ENCODE assay signal across 12 mouse cellular contexts in the genomic region with DNA sequence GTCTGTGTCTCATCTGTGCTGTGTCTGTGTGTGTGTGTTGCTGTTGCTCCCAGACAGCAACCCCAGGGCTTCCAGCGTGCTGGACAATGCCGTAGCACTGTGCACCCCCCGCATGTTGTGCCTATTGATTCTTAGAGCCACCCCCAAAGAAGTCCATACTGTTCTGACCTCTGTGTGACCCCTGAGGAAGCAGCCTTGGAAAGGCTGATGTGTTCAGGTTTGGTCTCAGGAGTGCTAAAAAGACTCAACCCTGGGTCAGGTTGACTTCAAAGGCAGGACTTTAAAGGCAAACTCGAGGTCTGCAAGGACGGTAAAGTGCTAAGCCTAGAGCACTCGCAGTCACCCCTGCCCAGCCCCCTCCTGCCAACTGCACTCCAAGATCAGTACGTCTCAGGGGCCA. TPM values are rescaled to one million over a fixed set of nuclear protein-coding genes. Genes with fewer than 3 reads are reported as not detected.
DNase-seq lines count a peak whose midpoint lies in the region; ATAC-seq and TF ChIP-seq lines count a peak whose summit lies in the region.
"Had no signal": no experiment of that assay in that cellular context is flagged by ENCODE, and none has a peak within 500 bp of the region (broad histone marks: within the 10 kb centered on the region; RNA-seq: fewer than 3 reads in every experiment).

No protein-coding gene starts in this region.

- intact Hi-C loops in heart, postnatal 36 days (cut with DNase I), result no loop called here

- peak overlapping the region; percentile 54; the same call in 1 of the 2 replicates for H3K27ac ChIP-seq in heart, embryonic 10.5 days
- peak overlapping the region; percentile 98 for H3K27ac ChIP-seq in liver, adult 2 months (replicated peaks; ENCODE audit: insufficient read depth, low read depth, low read length)
- H3K27ac ChIP-seq in liver, embryonic 16.5 days (ENCODE audit: low read length), result peak overlapping the region; percentile 43
- H3K27ac ChIP-seq: embryonic facial prominence, embryonic 12.5 days; macrophage had no signal

- H3K4me3 ChIP-seq in heart, embryonic 10.5 days, result no peak overlapping the region
- peak overlapping the region; percentile 78 for H3K4me3 ChIP-seq in liver, adult 2 months (ENCODE audit: insufficient read depth, low read depth, low read length)
- H3K4me3 ChIP-seq in liver, embryonic 16.5 days (ENCODE audit: low read depth, low read length), result no peak overlapping the region
- H3K4me3 ChIP-seq: embryonic facial prominence, embryonic 12.5 days had no signal

- peak overlapping the region; percentile 96 for H3K9ac ChIP-seq in liver, adult 2 months (ENCODE audit: low read depth, low read length)
- H3K9ac ChIP-seq in liver, embryonic 16.5 days (ENCODE audit: low read depth, low read length), result peak overlapping the region; percentile 51
- H3K9ac ChIP-seq: embryonic facial prominence, embryonic 12.5 days had no signal

- no peaks in the 10 kb centered on the region for H3K9me3 ChIP-seq in heart, embryonic 10.5 days
- H3K9me3 ChIP-seq in liver, embryonic 16.5 days (replicated peaks; ENCODE audit: control insufficient read depth, low read length), result no peaks in the 10 kb centered on the region
- H3K9me3 ChIP-seq: embryonic facial prominence, embryonic 12.5 days had no signal

- 0 out of 2 replicates have a peak, but pooled peaks cover 9% of the 10 kb centered on the region for H3K36me3 ChIP-seq in heart, embryonic 10.5 days
- H3K36me3 ChIP-seq in liver, adult 2 months (ENCODE audit: control insufficient read depth, insufficient read depth, low read length), result no peaks in the 10 kb centered on the region; the same call in 1 of the 2 replicates
- H3K36me3 ChIP-seq in liver, embryonic 16.5 days (ENCODE audit: control insufficient read depth, insufficient read depth), result no peaks in the 10 kb centered on the region

- no peaks in the 10 kb centered on the region for H3K27me3 ChIP-seq in heart, embryonic 10.5 days (ENCODE audit: insufficient read depth, poor library complexity, severe bottlenecking)
- H3K27me3 ChIP-seq in liver, adult 2 months (ENCODE audit: control insufficient read depth, insufficient read depth, low read length), result no peaks in the 10 kb centered on the region
- no peaks in the 10 kb centered on the region for H3K27me3 ChIP-seq in liver, embryonic 16.5 days (ENCODE audit: control insufficient read depth, insufficient read depth, low read depth, low read length)
- H3K27me3 ChIP-seq: embryonic facial prominence, embryonic 12.5 days had no signal

- no peak for ATAC-seq in liver, embryonic 16.5 days (ENCODE audit: low read depth)

- TF ChIP-seq POLR2A in liver, adult 2 months (IDR thresholded peaks at IDR 0.05; ENCODE audit: extremely low read depth, insufficient read depth, low read length), result 0 out of 2 replicates have a peak, but pooled peaks have one; percentile 6

- H3K79me2 ChIP-seq in liver, adult 2 months (ENCODE audit: control insufficient read depth, insufficient read depth, low read length), result peaks cover 4% of the 10 kb centered on the region; the same call in 1 of the 2 replicates

- no peak for TF ChIP-seq CTCF in liver, adult 2 months (IDR thresholded peaks at IDR 0.05; ENCODE audit: low read depth, low read length)

- peak overlapping the region; percentile 12; the same call in 1 of the 2 replicates for H3K4me2 ChIP-seq in liver, embryonic 16.5 days (ENCODE audit: low read depth, low read length)
- H3K4me2 ChIP-seq: embryonic facial prominence, embryonic 12.5 days had no signal

- 60% methylated on average over 7 of the region's 7 CpGs for WGBS in heart, embryonic 10.5 days
- WGBS in liver, adult 2 months, result 42% methylated on average over 7 of the region's 7 CpGs
- WGBS in liver, embryonic 16.5 days (ENCODE audit: insufficient replicate concordance), result 68% methylated on average over 7 of the region's 7 CpGs

- DNase-seq in heart, embryonic 10.5 days (ENCODE audit: low spot score), result no peak
- DNase-seq in heart, postnatal 36 days, result no peak
- DNase-seq in liver, adult 2 months (ENCODE audit: extremely low read depth, low read depth, low spot score), result peak; percentile 34
- DNase-seq in liver, result no peak
- DNase-seq in ZHBTc4 (ENCODE audit: low read depth, low spot score), result peak; percentile 49
- no peak for DNase-seq in lung, postnatal 25 days (ENCODE audit: low spot score)
- no peak for DNase-seq in cerebellum, adult 8-10 months
- DNase-seq: cerebellum, adult 18-20 months; right cerebral cortex, adult 18-20 months had no signal

- H3K4me1 ChIP-seq in heart, embryonic 10.5 days, result peaks cover 33% of the 10 kb centered on the region
- peaks cover 43% of the 10 kb centered on the region for H3K4me1 ChIP-seq in liver, adult 2 months (ENCODE audit: control insufficient read depth, insufficient read depth, low read length)
- H3K4me1 ChIP-seq in liver, embryonic 16.5 days (ENCODE audit: control insufficient read depth, low read depth, low read length), result peaks cover 48% of the 10 kb centered on the region
- H3K4me1 ChIP-seq: embryonic facial prominence, embryonic 12.5 days had no signal

RNA-seq across cellular contexts. Expression of a gene that starts 11.0 kb away (rescaled TPM):
- 14.2 and 15.9 TPM in 2 replicates for polyA plus RNA-seq in heart, embryonic 10.5 days (2016; fragmentation: Nextera tagmentation; extraction: Ambion mirVana)
- total RNA-seq in heart, postnatal 36 days (2021), result 10 to 100 TPM; 49.3 to 59.3 TPM
- 14.1 and 17.1 TPM in 2 replicates for total RNA-seq in liver, adult 2 months (2014; rRNA removed)
- 7.6 and 8.7 TPM in 2 replicates for polyA plus RNA-seq in liver, adult 2 months (2012; rRNA removed)
- polyA plus RNA-seq in liver, embryonic 16.5 days (2015; fragmentation: Nextera tagmentation; extraction: Ambion mirVana), result 9.8 and 10.4 TPM in 2 replicates

Comparison
In these comparisons a context has a peak if more than half of its experiments do, and no peak if none do; other contexts are left out.
1. DNase-seq: peak in liver, adult 2 months (single experiment) and ZHBTc4 (single experiment); none in heart, embryonic 10.5 days (single experiment), heart, postnatal 36 days (0 of 2), liver (single experiment), lung, postnatal 25 days (single experiment) and cerebellum, adult 8-10 months (single experiment).
2. H3K27ac ChIP-seq: peak in every context shown above with its lines; median percentile 98 in liver, adult 2 months; 54 in heart, embryonic 10.5 days; 43 in liver, embryonic 16.5 days.